Mouse (Mus musculus) hindbrain, embryonic 14.5 days (tissue): ENCODE data around the gene Vps52. TPM values are rescaled to one million over a fixed set of nuclear protein-coding genes. Genes with fewer than 3 reads are reported as not detected.

Experiments
- ATAC-seq: fragments of 200-750 bp; cut with Nextera tagmentation; 2 replicates; pipeline ENCODE4 v1.8.0; 2017; ENCODE audit warnings: moderate number of reproducible peaks, mild to moderate bottlenecking, moderate TSS enrichment, moderate library complexity; ENCODE audit not compliant: low FRiP score
- DNase-seq: peaks from one replicate; pipeline ENCODE4 v3.0.0-alpha.2; 2015; ENCODE audit warnings: low spot score
- H3K27ac ChIP-seq: fragments of 300-500 bp; sonication (generic); 2 replicates; pipeline ENCODE4 v1.5.1; 2014; ENCODE audit warnings: mild to moderate bottlenecking, moderate library complexity
- H3K27me3 ChIP-seq: fragments of 300-500 bp; sonication (generic); 2 replicates; pipeline ENCODE4 v1.6.1; 2014; ENCODE audit warnings: mild to moderate bottlenecking, low read length, mixed read lengths; ENCODE audit not compliant: control insufficient read depth, insufficient read depth
- H3K36me3 ChIP-seq: fragments of 300-500 bp; sonication (generic); replicated peaks from 2 replicates; pipeline ENCODE4 v1.6.1; 2014; ENCODE audit not compliant: control insufficient read depth, insufficient read depth
- H3K4me1 ChIP-seq: fragments of 300-500 bp; sonication (generic); replicated peaks from 2 replicates; pipeline ENCODE4 v1.6.1; 2014; ENCODE audit warnings: antibody characterized with exemption, low read length, mixed read lengths; ENCODE audit not compliant: control insufficient read depth, insufficient read depth
- H3K4me2 ChIP-seq: fragments of 300-500 bp; sonication (generic); replicated peaks from 2 replicates; pipeline ENCODE4 v1.6.1; 2014; ENCODE audit warnings: mild to moderate bottlenecking, moderate library complexity
- H3K4me3 ChIP-seq: fragments of 300-500 bp; sonication (generic); replicated peaks from 2 replicates; pipeline ENCODE4 v1.5.1; 2014; ENCODE audit warnings: mild to moderate bottlenecking, low read length
- H3K9ac ChIP-seq: fragments of 300-500 bp; sonication (generic); 2 replicates; pipeline ENCODE4 v1.6.1; 2014
- H3K9me3 ChIP-seq: fragments of 300-500 bp; sonication (generic); 2 replicates; pipeline ENCODE4 v1.6.1; 2016; ENCODE audit warnings: low read length; ENCODE audit not compliant: control insufficient read depth
- WGBS: fragments of 180-500 bp; shearing (Covaris S2); extraction: QIAGEN DNeasy Blood & Tissue Kit; methylation state at CpG from one replicate; pipeline ENCODE4 v1.1.7; 2014; 5-methylcytosine and 5-hydroxymethylcytosine counted together
- polyA plus RNA-seq: library from polyadenylated mRNA; unstranded; fragments of >200 nt; fragmentation: Nextera tagmentation; extraction: Ambion mirVana; gene quantifications from 2 replicates; pipeline ENCODE4 v1.2.1, GENCODE M21; 2014

The Vps52 gene
- polyA plus RNA-seq, 1 experiment from 2014 or later = 56.0 TPM

DNA sequence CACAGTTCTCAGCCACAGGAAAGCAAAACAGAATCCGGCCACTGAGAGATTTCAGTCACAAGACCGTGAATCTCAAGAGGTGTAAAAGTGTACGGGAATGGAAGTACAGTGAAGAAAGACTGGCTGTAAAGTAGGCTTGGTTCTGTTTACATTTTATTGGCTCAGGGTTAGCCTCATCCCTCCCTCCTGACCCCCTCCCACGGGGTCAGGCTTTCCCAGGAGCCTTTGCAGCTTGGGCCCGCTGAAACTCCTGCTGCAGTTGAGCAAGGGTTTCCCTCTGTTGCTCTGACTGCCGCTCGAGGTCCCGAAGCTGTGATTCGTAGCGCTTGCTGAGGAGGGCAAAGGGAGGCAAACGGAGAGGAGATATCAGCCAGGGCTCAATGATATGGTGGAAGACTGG lies 16.8 kb upstream of the Vps52 start:
- Histone ChIP-seq H3K4me1 (peaks cover 16% of the 10 kb centered on the region), H3K4me3 (no peak overlapping the region), H3K9ac (no peak overlapping the region), H3K27ac (no peak overlapping the region), H3K9me3 (no peaks in the 10 kb centered on the region), H3K36me3 (peaks cover 50% of the 10 kb centered on the region), H3K27me3 (no peaks in the 10 kb centered on the region), H3K4me2 (0 out of 2 replicates have a peak overlapping the region, but pooled peaks have one; percentile 84)
- ATAC-seq (no peak), DNase-seq (no peak)
- WGBS = 83% methylated on average over 11 of the region's 11 CpGs

GRCm38 (mm10) chr17:33940206-33940805 lies 15.3 kb upstream of the Vps52 start, which contains the start of the genes Pfdn6 and Wdr46:
TSS of gene Pfdn6 (minus strand) at chr17:33940343.
TSS of gene Wdr46 (plus strand) at chr17:33940660.
- DNase-seq (peak; percentile 95), ATAC-seq (peak; percentile 90)
- Histone ChIP-seq H3K27me3 (no peaks in the 10 kb centered on the region), H3K4me2 (peak within 1 kb of the TSS; percentile 84), H3K9ac (peak within 1 kb of the TSS; percentile 70), H3K4me1 (peaks cover 16% of the 10 kb centered on the region), H3K36me3 (peaks cover 52% of the 10 kb centered on the region), H3K9me3 (no peaks in the 10 kb centered on the region), H3K27ac (0 out of 2 replicates have a peak within 1 kb of the TSS, but pooled peaks have one; percentile 0), H3K4me3 (peak within 1 kb of the TSS; percentile 87)
- whole genome bisulfite sequencing = under 1% methylated on average over 36 of the region's 36 CpGs

GRCm38 (mm10) chr17:33940981-33941380 lies 14.6 kb upstream of the Vps52 start:
- DNase-seq = no peak
- Histone ChIP-seq H3K4me3 (peak overlapping the region; percentile 87), H3K9me3 (no peaks in the 10 kb centered on the region), H3K4me2 (peak overlapping the region; percentile 84), H3K4me1 (peaks cover 16% of the 10 kb centered on the region), H3K9ac (peak overlapping the region; percentile 70), H3K36me3 (peaks cover 52% of the 10 kb centered on the region), H3K27me3 (no peaks in the 10 kb centered on the region), H3K27ac (no peak overlapping the region)
- WGBS = 2% methylated on average over 26 of the region's 26 CpGs
- no peak for ATAC-seq

- peak overlapping the region; percentile 87 for H3K4me3 ChIP-seq
- H3K4me1 ChIP-seq = peaks cover 16% of the 10 kb centered on the region
- no peak for DNase-seq
- ATAC-seq = no peak
- 63% methylated on average over 19 of the region's 19 CpGs for WGBS
- H3K4me2 ChIP-seq = peak overlapping the region; percentile 84
- H3K27me3 ChIP-seq = no peaks in the 10 kb centered on the region
- H3K36me3 ChIP-seq = peaks cover 55% of the 10 kb centered on the region
- peak overlapping the region; percentile 70 for H3K9ac ChIP-seq
- H3K9me3 ChIP-seq = no peaks in the 10 kb centered on the region
- H3K27ac ChIP-seq = no peak overlapping the region
Observed at GRCm38 (mm10) chr17:33941381-33941780, 14.2 kb upstream of the Vps52 start.

GRCm38 (mm10) chr17:33943454-33943853 lies 12.2 kb upstream of the Vps52 start:
- DNase-seq = no peak
- 95% methylated on average over 15 of the region's 15 CpGs for WGBS
- H3K9ac ChIP-seq = no peak overlapping the region
- H3K4me3 ChIP-seq = no peak overlapping the region
- no peaks in the 10 kb centered on the region for H3K9me3 ChIP-seq
- H3K27ac ChIP-seq = no peak overlapping the region
- peaks cover 53% of the 10 kb centered on the region for H3K36me3 ChIP-seq
- no peaks in the 10 kb centered on the region for H3K27me3 ChIP-seq
- ATAC-seq = no peak
- H3K4me2 ChIP-seq = no peak overlapping the region
- peaks cover 16% of the 10 kb centered on the region for H3K4me1 ChIP-seq

- DNase-seq = no peak
- H3K4me2 ChIP-seq = no peak overlapping the region
- H3K36me3 ChIP-seq = peaks cover 80% of the 10 kb centered on the region
- no peaks in the 10 kb centered on the region for H3K27me3 ChIP-seq
- H3K9ac ChIP-seq = no peak overlapping the region
- WGBS = 94% methylated on average over 10 of the region's 10 CpGs
- no peak overlapping the region for H3K27ac ChIP-seq
- H3K9me3 ChIP-seq = no peaks in the 10 kb centered on the region
- peaks cover 23% of the 10 kb centered on the region for H3K4me1 ChIP-seq
- ATAC-seq = no peak
- no peak overlapping the region for H3K4me3 ChIP-seq
Observed at GRCm38 (mm10) chr17:33947430-33948089, 8.1 kb upstream of the Vps52 start.

DNA sequence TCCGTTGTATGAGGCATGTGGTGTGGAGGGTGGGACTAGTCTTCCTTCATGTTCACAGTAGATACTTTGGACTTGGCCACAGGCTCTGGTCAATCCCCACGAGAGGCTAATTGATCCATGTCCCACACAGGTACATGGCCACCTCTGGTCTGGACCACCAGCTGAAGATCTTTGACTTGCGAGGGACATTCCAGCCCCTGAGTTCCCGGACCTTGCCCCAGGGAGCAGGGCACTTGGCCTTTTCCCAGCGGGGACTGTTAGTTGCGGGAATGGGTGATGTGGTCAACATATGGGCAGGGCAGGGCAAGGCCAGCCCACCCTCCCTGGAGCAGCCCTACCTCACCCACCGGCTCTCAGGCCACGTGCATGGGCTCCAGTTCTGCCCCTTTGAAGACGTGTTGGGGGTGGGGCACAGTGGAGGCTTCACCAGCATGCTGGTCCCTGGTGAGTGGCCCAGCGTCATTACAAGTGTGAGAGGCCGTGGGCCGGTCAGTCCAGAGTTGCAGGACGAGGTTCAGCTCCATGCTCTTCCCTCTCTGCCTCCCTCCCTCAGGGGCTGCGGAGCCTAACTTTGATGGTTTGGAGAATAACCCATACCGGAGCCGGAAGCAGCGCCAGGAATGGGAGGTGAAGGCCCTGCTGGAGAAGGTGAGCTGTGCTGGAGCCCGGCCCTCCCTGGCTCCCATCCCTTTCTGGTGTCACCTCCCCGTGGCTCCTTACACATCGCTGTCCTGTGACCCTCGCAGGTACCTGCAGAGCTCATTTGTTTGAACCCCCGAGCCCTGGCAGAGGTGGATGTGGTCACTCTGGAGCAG lies 7.3 kb upstream of the Vps52 start:
- WGBS = 89% methylated on average over 22 of the region's 22 CpGs
- Histone ChIP-seq H3K4me2 (no peak overlapping the region), H3K9me3 (no peaks in the 10 kb centered on the region), H3K4me3 (no peak overlapping the region), H3K27me3 (no peaks in the 10 kb centered on the region), H3K36me3 (peaks cover 81% of the 10 kb centered on the region), H3K4me1 (peaks cover 23% of the 10 kb centered on the region), H3K9ac (no peak overlapping the region), H3K27ac (no peak overlapping the region)
- no peak for ATAC-seq
- DNase-seq = no peak

DNA sequence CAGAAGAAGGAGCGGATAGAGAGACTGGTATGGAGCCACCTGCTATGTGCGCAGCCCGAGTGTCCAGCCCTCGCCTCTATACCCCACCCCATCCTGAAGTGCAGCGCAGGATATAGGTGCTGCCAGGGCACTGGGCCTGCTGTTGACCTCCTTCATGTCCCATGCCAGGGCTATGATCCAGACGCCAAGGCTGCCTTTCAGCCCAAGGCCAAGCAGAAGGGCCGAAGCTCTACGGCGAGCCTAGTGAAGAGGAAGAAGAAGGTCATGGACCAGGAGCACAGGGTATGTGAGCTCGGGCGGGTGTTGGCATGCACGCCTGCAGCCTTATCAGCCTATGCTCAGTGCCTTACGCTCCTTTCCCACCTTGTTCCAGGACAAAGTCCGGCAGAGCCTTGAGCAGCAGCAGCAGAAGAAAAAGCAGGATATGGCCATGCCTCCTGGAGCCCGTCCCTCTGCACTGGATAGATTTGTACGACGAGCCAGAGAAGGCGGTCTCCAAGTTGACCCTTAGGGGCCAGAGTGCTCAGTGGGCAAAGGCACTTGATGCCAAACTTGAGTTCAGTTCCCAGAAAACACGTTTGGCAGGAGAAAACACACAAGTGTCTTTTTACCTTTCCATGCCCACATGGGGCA lies 6.6 kb upstream of the Vps52 start:
- peak overlapping the region; percentile 85; the same call in 1 of the 2 replicates for H3K4me2 ChIP-seq
- peaks cover 81% of the 10 kb centered on the region for H3K36me3 ChIP-seq
- H3K9me3 ChIP-seq = no peaks in the 10 kb centered on the region
- 89% methylated on average over 19 of the region's 19 CpGs for WGBS
- H3K9ac ChIP-seq = no peak overlapping the region
- ATAC-seq (no peak), DNase-seq (no peak)
- no peak overlapping the region for H3K4me3 ChIP-seq
- no peaks in the 10 kb centered on the region for H3K27me3 ChIP-seq
- no peak overlapping the region for H3K27ac ChIP-seq
- peaks cover 25% of the 10 kb centered on the region for H3K4me1 ChIP-seq
